Mouse (Mus musculus): ENCODE measurements around the gene Tep1. TPM values are rescaled to one million over a fixed set of nuclear protein-coding genes. Genes with fewer than 3 reads are reported as not detected.

The Tep1 gene
- total and polyA plus RNA-seq, 2 experiments from 2014 or later = 1.2 to 2.4 TPM

DNA sequence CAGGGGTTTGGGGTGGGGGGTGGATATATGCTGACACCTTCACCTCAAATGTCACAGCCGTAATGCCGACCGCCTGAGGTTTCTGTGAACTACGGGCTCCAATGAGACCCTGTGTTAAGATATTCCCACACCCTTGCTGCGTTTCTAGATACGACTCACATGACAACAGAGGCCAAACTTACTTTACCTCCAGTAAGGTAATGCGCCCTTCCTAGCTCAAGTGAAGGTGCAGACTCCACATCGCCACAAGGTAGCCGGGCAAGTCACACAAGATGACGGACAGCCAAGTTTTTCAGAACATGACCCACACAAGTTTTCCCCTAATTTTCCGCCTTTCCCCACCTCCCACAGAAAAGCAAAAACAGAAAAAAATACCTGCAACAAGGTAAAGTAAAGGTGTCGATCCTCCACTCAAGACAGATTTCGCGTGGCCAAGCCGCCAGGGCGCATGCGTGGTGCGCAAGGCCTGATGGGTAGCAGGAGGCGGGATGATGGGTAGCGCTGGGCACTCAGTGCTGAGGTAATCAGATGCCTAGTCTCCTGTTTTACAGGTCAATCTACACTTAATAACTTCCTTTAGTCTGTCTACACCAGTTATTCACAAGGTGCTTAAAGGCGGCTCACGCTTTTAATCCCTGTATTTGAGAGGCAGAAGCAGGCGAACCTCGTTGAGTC lies 75.0 kb downstream of the Tep1 start:
- H3K36me3 ChIP-seq (ENCODE audit: insufficient read depth) = no peaks in the 10 kb centered on the region
- no peak for ATAC-seq

GRCm38 (mm10) chr14:50788157-50788556 lies 82.2 kb downstream of the Tep1 start:
- no peak overlapping the region for H3K27ac ChIP-seq (ENCODE audit: low read depth, low read length)
- no peaks in the 10 kb centered on the region for H3K36me3 ChIP-seq (ENCODE audit: insufficient read depth)
- peak; percentile 52 for TF ChIP-seq CTCF (IDR thresholded peaks at IDR 0.05; ENCODE audit: low read depth)
- DNase-seq (no peak), ATAC-seq (no peak)
- H3K4me2 ChIP-seq (ENCODE audit: low read depth) = no peak overlapping the region
- H3K9me3 ChIP-seq (ENCODE audit: low read length) = no peaks in the 10 kb centered on the region
- H3K27me3 ChIP-seq (ENCODE audit: insufficient read depth, low read length) = no peaks in the 10 kb centered on the region
- no peaks in the 10 kb centered on the region for H3K4me1 ChIP-seq (ENCODE audit: insufficient read depth)
- H3K4me3 ChIP-seq (ENCODE audit: low read depth, low read length) = no peak overlapping the region
- whole genome bisulfite sequencing = 11% methylated on average over 2 of the region's 2 CpGs
- no peak overlapping the region for H3K9ac ChIP-seq

More for the DNA sequence above, 75.0 kb downstream of the Tep1 start:
- DNase-seq = no peak
- Histone ChIP-seq H3K4me1 (ENCODE audit: insufficient read depth) (no peaks in the 10 kb centered on the region), H3K27ac (ENCODE audit: low read depth, low read length) (no peak overlapping the region), H3K4me2 (ENCODE audit: low read depth) (no peak overlapping the region), H3K27me3 (ENCODE audit: insufficient read depth, low read length) (no peaks in the 10 kb centered on the region), H3K9me3 (ENCODE audit: low read length) (no peaks in the 10 kb centered on the region), H3K4me3 (ENCODE audit: low read depth, low read length) (no peak overlapping the region), H3K9ac (no peak overlapping the region)
- TF ChIP-seq CTCF (IDR thresholded peaks at IDR 0.05; ENCODE audit: low read depth) = no peak
- 94% methylated on average over 24 of the region's 24 CpGs for WGBS

GRCm38 (mm10) chr14:50785251-50785637 lies 85.1 kb downstream of the Tep1 start, which contains the start of gene Ttc5:
Gene Ttc5 (minus strand): TSS chr14:50785519.
- no peaks in the 10 kb centered on the region for H3K27me3 ChIP-seq (ENCODE audit: insufficient read depth, low read length)
- peak; percentile 94 for TF ChIP-seq CTCF (IDR thresholded peaks at IDR 0.05; ENCODE audit: low read depth)
- peak within 1 kb of the TSS; percentile 45 for H3K4me2 ChIP-seq (ENCODE audit: low read depth)
- peaks cover 18% of the 10 kb centered on the region for H3K36me3 ChIP-seq (ENCODE audit: insufficient read depth)
- no peaks in the 10 kb centered on the region for H3K4me1 ChIP-seq (ENCODE audit: insufficient read depth)
- WGBS = 1% methylated on average over 21 of the region's 21 CpGs
- peak within 1 kb of the TSS; percentile 68 for H3K4me3 ChIP-seq (ENCODE audit: low read depth, low read length)
- H3K27ac ChIP-seq (ENCODE audit: low read depth, low read length) = peak within 1 kb of the TSS; percentile 85
- ATAC-seq (peak; percentile 99), DNase-seq (peak; percentile 95)
- no peaks in the 10 kb centered on the region for H3K9me3 ChIP-seq (ENCODE audit: low read length)
- H3K9ac ChIP-seq = peak within 1 kb of the TSS; percentile 73

DNA sequence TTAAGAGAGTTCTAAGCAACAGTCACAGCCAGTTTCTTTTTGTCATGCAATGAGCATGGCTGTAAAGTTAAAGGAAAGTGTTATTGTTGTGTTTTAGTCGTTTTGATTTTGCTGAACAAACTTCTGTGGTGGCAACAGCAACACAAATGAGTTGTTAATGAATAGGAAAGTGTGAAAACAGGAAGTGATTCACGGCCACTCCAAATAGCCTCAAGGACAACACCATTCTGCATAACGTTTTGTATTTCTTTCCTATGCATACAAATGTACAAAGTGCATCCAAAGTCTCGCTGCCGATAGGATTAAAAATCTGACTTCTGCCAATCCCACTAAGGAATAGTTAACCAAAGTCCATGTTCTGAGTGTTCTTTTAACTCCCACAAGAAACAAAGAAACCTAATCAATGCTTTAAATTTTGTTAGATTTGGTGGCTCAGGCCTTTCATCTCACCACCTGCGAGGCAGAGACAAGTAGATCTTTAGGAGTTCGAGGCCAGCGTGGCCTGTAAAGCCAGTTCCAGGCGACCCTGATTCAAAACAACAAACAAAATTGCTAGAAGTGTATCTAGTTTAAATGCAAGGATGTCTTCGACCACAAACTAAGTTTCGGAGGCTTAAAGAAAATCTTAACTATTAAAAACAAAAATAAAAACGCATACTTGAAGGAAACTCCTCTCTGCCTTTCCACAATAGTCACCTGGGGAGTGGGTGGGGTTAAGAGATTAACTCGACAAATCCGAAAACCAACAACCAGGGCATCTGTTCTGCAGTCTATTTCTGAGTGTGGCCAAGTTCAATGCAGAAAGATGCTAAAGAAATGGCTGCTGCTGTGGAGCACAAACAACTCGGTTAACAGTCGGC lies 85.7 kb downstream of the Tep1 start:
- 19% methylated on average over 16 of the region's 16 CpGs for WGBS
- DNase-seq = no peak
- Histone ChIP-seq H3K36me3 (ENCODE audit: insufficient read depth) (peaks cover 19% of the 10 kb centered on the region), H3K27me3 (ENCODE audit: insufficient read depth, low read length) (no peaks in the 10 kb centered on the region), H3K27ac (ENCODE audit: low read depth, low read length) (peak overlapping the region; percentile 85), H3K9ac (peak overlapping the region; percentile 73), H3K9me3 (ENCODE audit: low read length) (no peaks in the 10 kb centered on the region), H3K4me2 (ENCODE audit: low read depth) (peak overlapping the region; percentile 45), H3K4me3 (ENCODE audit: low read depth, low read length) (peak overlapping the region; percentile 68), H3K4me1 (ENCODE audit: insufficient read depth) (no peaks in the 10 kb centered on the region)
- ATAC-seq = no peak
- no peak for TF ChIP-seq CTCF (IDR thresholded peaks at IDR 0.05; ENCODE audit: low read depth)

DNA sequence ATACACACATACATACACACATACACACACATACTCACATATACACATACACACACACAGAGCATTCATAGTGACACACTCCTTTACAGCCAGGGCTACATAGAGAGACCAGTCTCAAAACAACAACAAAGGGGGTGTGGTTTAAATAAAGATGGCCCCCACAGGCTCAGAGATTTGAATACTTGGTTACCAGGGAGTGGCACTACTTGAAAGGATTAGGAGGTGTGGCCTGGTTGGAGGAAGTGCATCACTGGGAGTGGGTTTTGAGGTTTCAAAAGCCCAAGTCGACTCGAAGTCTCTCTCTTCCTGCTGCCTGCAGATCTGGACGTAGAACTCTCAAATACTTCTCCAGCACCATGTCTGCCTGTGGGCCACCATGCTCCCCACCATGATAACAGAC lies 88.2 kb downstream of the Tep1 start:
- TF ChIP-seq CTCF (IDR thresholded peaks at IDR 0.05; ENCODE audit: low read depth) = no peak
- Histone ChIP-seq H3K4me2 (ENCODE audit: low read depth) (no peak overlapping the region), H3K27ac (ENCODE audit: low read depth, low read length) (no peak overlapping the region), H3K36me3 (ENCODE audit: insufficient read depth) (peaks cover 30% of the 10 kb centered on the region), H3K4me1 (ENCODE audit: insufficient read depth) (no peaks in the 10 kb centered on the region), H3K9me3 (ENCODE audit: low read length) (no peaks in the 10 kb centered on the region), H3K4me3 (ENCODE audit: low read depth, low read length) (no peak overlapping the region), H3K9ac (no peak overlapping the region), H3K27me3 (ENCODE audit: insufficient read depth, low read length) (no peaks in the 10 kb centered on the region)
- DNase-seq (no peak), ATAC-seq (no peak)
- 93% methylated on average over 3 of the region's 3 CpGs for whole genome bisulfite sequencing

Other genes starting within 250 kb of the Tep1 start
- gene Olfr745, start 231.2 kb downstream of the Tep1 start, total RNA-seq (2014; rRNA removed) = not detected in 2 replicates
- not detected in 2 replicates for gene Olfr745, start 231.2 kb downstream of the Tep1 start, polyA plus RNA-seq (2015; fragmentation: Nextera tagmentation; extraction: Ambion mirVana)
- not detected in 2 replicates for gene Olfr746, start 223.5 kb downstream of the Tep1 start, total RNA-seq (2014; rRNA removed)
- gene Olfr746, start 223.5 kb downstream of the Tep1 start, polyA plus RNA-seq (2015; fragmentation: Nextera tagmentation; extraction: Ambion mirVana) = not detected in 2 replicates
- gene Olfr747, start 177.4 kb downstream of the Tep1 start, total RNA-seq (2014; rRNA removed) = not detected in 2 replicates
- not detected in 2 replicates for gene Olfr747, start 177.4 kb downstream of the Tep1 start, polyA plus RNA-seq (2015; fragmentation: Nextera tagmentation; extraction: Ambion mirVana)
- not detected in 2 replicates for gene Olfr748, start 163.2 kb downstream of the Tep1 start, total RNA-seq (2014; rRNA removed)
- not detected in 2 replicates for gene Olfr748, start 163.2 kb downstream of the Tep1 start, polyA plus RNA-seq (2015; fragmentation: Nextera tagmentation; extraction: Ambion mirVana)
- gene Olfr749, start 125.5 kb downstream of the Tep1 start, total RNA-seq (2014; rRNA removed) = not detected in 2 replicates
- gene Olfr749, start 125.5 kb downstream of the Tep1 start, polyA plus RNA-seq (2015; fragmentation: Nextera tagmentation; extraction: Ambion mirVana) = not detected in 2 replicates
- gene Ttc5, start 85.0 kb downstream of the Tep1 start, total RNA-seq (2014; rRNA removed) = 101 and 114 TPM in 2 replicates
- gene Ttc5, start 85.0 kb downstream of the Tep1 start, polyA plus RNA-seq (2015; fragmentation: Nextera tagmentation; extraction: Ambion mirVana) = 92.8 and 100 TPM in 2 replicates
- 0.19 TPM in 1 of 2 replicates, not detected in the other for gene Ccnb1ip1, start 62.8 kb downstream of the Tep1 start, total RNA-seq (2014; rRNA removed)
- 0.09 TPM in 1 of 2 replicates, not detected in the other for gene Ccnb1ip1, start 62.8 kb downstream of the Tep1 start, polyA plus RNA-seq (2015; fragmentation: Nextera tagmentation; extraction: Ambion mirVana)
- 33.2 and 35.7 TPM in 2 replicates for gene Parp2, start 62.7 kb downstream of the Tep1 start, total RNA-seq (2014; rRNA removed)
- gene Parp2, start 62.7 kb downstream of the Tep1 start, polyA plus RNA-seq (2015; fragmentation: Nextera tagmentation; extraction: Ambion mirVana) = 30.3 and 34.4 TPM in 2 replicates
- gene Klhl33, start 26.9 kb upstream of the Tep1 start, total RNA-seq (2014; rRNA removed) = 1.1 and 2.8 TPM in 2 replicates
- gene Klhl33, start 26.9 kb upstream of the Tep1 start, polyA plus RNA-seq (2015; fragmentation: Nextera tagmentation; extraction: Ambion mirVana) = 0.70 and 0.80 TPM in 2 replicates
- 75.2 and 102 TPM in 2 replicates for gene Osgep, start 54.3 kb upstream of the Tep1 start, total RNA-seq (2014; rRNA removed)
- gene Osgep, start 54.3 kb upstream of the Tep1 start, polyA plus RNA-seq (2015; fragmentation: Nextera tagmentation; extraction: Ambion mirVana) = 79.1 and 87.6 TPM in 2 replicates
- gene Apex1, start 54.4 kb upstream of the Tep1 start, total RNA-seq (2014; rRNA removed) = 134 and 150 TPM in 2 replicates
- 193 and 233 TPM in 2 replicates for gene Apex1, start 54.4 kb upstream of the Tep1 start, polyA plus RNA-seq (2015; fragmentation: Nextera tagmentation; extraction: Ambion mirVana)
- gene Pip4p1, start 60.3 kb upstream of the Tep1 start, total RNA-seq (2014; rRNA removed) = 54.8 and 61.9 TPM in 2 replicates
- gene Pip4p1, start 60.3 kb upstream of the Tep1 start, polyA plus RNA-seq (2015; fragmentation: Nextera tagmentation; extraction: Ambion mirVana) = 97.2 and 103 TPM in 2 replicates
- gene Pnp, start 60.5 kb upstream of the Tep1 start, total RNA-seq (2014; rRNA removed) = 16.7 and 20.0 TPM in 2 replicates
- gene Pnp, start 60.5 kb upstream of the Tep1 start, polyA plus RNA-seq (2015; fragmentation: Nextera tagmentation; extraction: Ambion mirVana) = 11.3 and 13.1 TPM in 2 replicates
- 13.1 and 19.0 TPM in 2 replicates for gene Gm49342, start 74.0 kb upstream of the Tep1 start, total RNA-seq (2014; rRNA removed)
- not detected in 2 replicates for gene Gm49342, start 74.0 kb upstream of the Tep1 start, polyA plus RNA-seq (2015; fragmentation: Nextera tagmentation; extraction: Ambion mirVana)
- gene Pnp2, start 85.4 kb upstream of the Tep1 start, total RNA-seq (2014; rRNA removed) = 1.00 and 1.7 TPM in 2 replicates
- gene Pnp2, start 85.4 kb upstream of the Tep1 start, polyA plus RNA-seq (2015; fragmentation: Nextera tagmentation; extraction: Ambion mirVana) = 0.78 and 1.6 TPM in 2 replicates
- gene Rnase10, start 137.2 kb upstream of the Tep1 start, total RNA-seq (2014; rRNA removed) = not detected in 2 replicates
- not detected in 2 replicates for gene Rnase10, start 137.2 kb upstream of the Tep1 start, polyA plus RNA-seq (2015; fragmentation: Nextera tagmentation; extraction: Ambion mirVana)
- gene Rnase9, start 171.3 kb upstream of the Tep1 start, total RNA-seq (2014; rRNA removed) = not detected in 2 replicates
- not detected in 2 replicates for gene Rnase9, start 171.3 kb upstream of the Tep1 start, polyA plus RNA-seq (2015; fragmentation: Nextera tagmentation; extraction: Ambion mirVana)
- gene Rnase11, start 179.6 kb upstream of the Tep1 start, total RNA-seq (2014; rRNA removed) = not detected in 2 replicates
- gene Rnase11, start 179.6 kb upstream of the Tep1 start, polyA plus RNA-seq (2015; fragmentation: Nextera tagmentation; extraction: Ambion mirVana) = not detected in 2 replicates
- not detected in 2 replicates for gene Rnase12, start 187.1 kb upstream of the Tep1 start, total RNA-seq (2014; rRNA removed)
- gene Rnase12, start 187.1 kb upstream of the Tep1 start, polyA plus RNA-seq (2015; fragmentation: Nextera tagmentation; extraction: Ambion mirVana) = 0.38 TPM in 1 of 2 replicates, not detected in the other
- gene Olfr750, start 203.9 kb upstream of the Tep1 start, total RNA-seq (2014; rRNA removed) = not detected in 2 replicates
- gene Olfr750, start 203.9 kb upstream of the Tep1 start, polyA plus RNA-seq (2015; fragmentation: Nextera tagmentation; extraction: Ambion mirVana) = 0.08 TPM in 1 of 2 replicates, not detected in the other
- gene Rnase4, start 220.5 kb upstream of the Tep1 start, total RNA-seq (2014; rRNA removed) = 23.2 and 27.7 TPM in 2 replicates
- gene Rnase4, start 220.5 kb upstream of the Tep1 start, polyA plus RNA-seq (2015; fragmentation: Nextera tagmentation; extraction: Ambion mirVana) = 15.8 and 16.3 TPM in 2 replicates
- gene Ang, start 220.6 kb upstream of the Tep1 start, total RNA-seq (2014; rRNA removed) = 0.62 and 4.9 TPM in 2 replicates
- 2.8 and 4.0 TPM in 2 replicates for gene Ang, start 220.6 kb upstream of the Tep1 start, polyA plus RNA-seq (2015; fragmentation: Nextera tagmentation; extraction: Ambion mirVana)
- 0.15 TPM in 1 of 2 replicates, not detected in the other for gene Eddm3b, start 243.9 kb upstream of the Tep1 start, total RNA-seq (2014; rRNA removed)
- 0.22 TPM in 1 of 2 replicates, not detected in the other for gene Eddm3b, start 243.9 kb upstream of the Tep1 start, polyA plus RNA-seq (2015; fragmentation: Nextera tagmentation; extraction: Ambion mirVana)